Mouse (Mus musculus): Measurements from ENCODE around the gene Tgfb2. TPM values are rescaled to one million over a fixed set of nuclear protein-coding genes. Genes with fewer than 3 reads are reported as not detected.
A peak's percentile ranks its signal among the peaks of the same experiment; 100 is the strongest.

The Tgfb2 gene
- polyA plus RNA-seq, 1 experiment: 9.3 TPM

DNA sequence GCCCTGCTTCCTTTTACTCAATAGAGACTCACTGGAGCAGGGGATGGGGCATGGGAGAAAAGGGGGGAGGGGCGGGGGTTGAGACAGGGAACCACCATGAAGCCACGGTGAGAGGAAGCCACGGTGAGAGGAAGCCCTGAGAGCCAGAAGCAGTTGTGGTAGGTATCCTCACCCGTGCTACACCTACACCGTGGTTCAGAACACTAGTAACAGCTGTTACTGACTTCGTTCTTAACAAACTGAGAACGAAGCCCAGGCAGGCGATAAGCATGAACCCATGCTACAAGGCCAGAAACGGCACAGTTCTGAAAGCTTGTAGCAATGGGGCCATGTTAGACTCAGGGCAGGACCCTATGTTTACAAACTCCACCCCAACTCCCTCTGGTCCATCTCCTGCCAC, 9.6 kb downstream of the Tgfb2 start:
- H3K4me2 ChIP-seq (ENCODE audit: low read depth): no peak overlapping the region
- H3ac ChIP-seq (ENCODE audit: control insufficient read depth, insufficient read length): no peak overlapping the region
- H3K36me3 ChIP-seq (ENCODE audit: control insufficient read depth, insufficient read depth): no peaks in the 10 kb centered on the region
- H3K79me2 ChIP-seq (ENCODE audit: control insufficient read depth, insufficient read depth): peaks cover 49% of the 10 kb centered on the region
- H3K27me3 ChIP-seq (ENCODE audit: control insufficient read depth, insufficient read depth, insufficient read length): no peaks in the 10 kb centered on the region
- no peak overlapping the region for H3K4me3 ChIP-seq
- peak in 1 of 3 experiments; percentile 64 for TF ChIP-seq MYOG (IDR thresholded peaks at IDR 0.05; ENCODE audit: control insufficient read depth in 1 of 3, insufficient read depth in 1 of 3, insufficient read length in 2 of 3, low read depth in 2 of 3)
- TF ChIP-seq MYOD1 (IDR thresholded peaks at IDR 0.05; ENCODE audit: control insufficient read depth in 1 of 3, insufficient read length in 2 of 3, low read depth in 2 of 3): peak in 2 of 3 experiments; percentile 8 to 63
- TF ChIP-seq POLR2A (IDR thresholded peaks at IDR 0.05; ENCODE audit: insufficient read length, low read depth): no peak

DNA sequence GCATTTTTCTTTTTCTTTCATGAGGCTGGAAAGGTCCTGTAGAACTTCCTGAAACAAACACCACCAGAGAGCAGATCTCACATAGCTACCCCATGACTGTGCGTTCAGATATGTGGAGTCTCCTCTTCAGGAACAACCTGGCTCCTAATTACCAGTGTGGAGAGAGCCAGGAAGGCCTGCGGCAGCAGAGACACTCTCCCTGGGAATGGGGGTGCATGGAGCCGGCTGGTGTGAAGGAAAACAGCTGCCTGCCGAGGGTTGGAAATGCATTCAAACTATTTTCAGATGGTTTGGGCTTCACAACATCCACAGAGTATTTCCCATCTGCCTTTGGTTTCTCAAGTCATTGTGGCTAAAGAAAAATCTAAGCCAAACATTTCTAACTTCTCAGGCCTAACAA, 10.4 kb downstream of the Tgfb2 start:
- Histone ChIP-seq H3K36me3 (ENCODE audit: control insufficient read depth, insufficient read depth) (no peaks in the 10 kb centered on the region), H3K27me3 (ENCODE audit: control insufficient read depth, insufficient read depth, insufficient read length) (no peaks in the 10 kb centered on the region)
- no peak for TF ChIP-seq SRF (IDR thresholded peaks at IDR 0.05; ENCODE audit: control insufficient read depth, insufficient read length, low read depth)
- TF ChIP-seq REST (IDR thresholded peaks at IDR 0.05; ENCODE audit: insufficient read depth, insufficient read length): no peak
- TF ChIP-seq E2F4 (IDR thresholded peaks at IDR 0.05; ENCODE audit: insufficient read depth): no peak
- peak in 2 of 3 experiments; percentile 52 to 76 for TF ChIP-seq MYOG (IDR thresholded peaks at IDR 0.05; ENCODE audit: control insufficient read depth in 1 of 3, insufficient read depth in 1 of 3, insufficient read length in 2 of 3, low read depth in 2 of 3)
- TF ChIP-seq MYOD1 (IDR thresholded peaks at IDR 0.05; ENCODE audit: control insufficient read depth in 1 of 3, insufficient read length in 2 of 3, low read depth in 2 of 3): peak in 2 of 3 experiments; percentile 19 to 71
- no peak for TF ChIP-seq POLR2AphosphoS2 (IDR thresholded peaks at IDR 0.05; ENCODE audit: insufficient read length, low read depth)
- TF ChIP-seq TCF3 (IDR thresholded peaks at IDR 0.05; ENCODE audit: insufficient read length, low read depth): no peak

DNA sequence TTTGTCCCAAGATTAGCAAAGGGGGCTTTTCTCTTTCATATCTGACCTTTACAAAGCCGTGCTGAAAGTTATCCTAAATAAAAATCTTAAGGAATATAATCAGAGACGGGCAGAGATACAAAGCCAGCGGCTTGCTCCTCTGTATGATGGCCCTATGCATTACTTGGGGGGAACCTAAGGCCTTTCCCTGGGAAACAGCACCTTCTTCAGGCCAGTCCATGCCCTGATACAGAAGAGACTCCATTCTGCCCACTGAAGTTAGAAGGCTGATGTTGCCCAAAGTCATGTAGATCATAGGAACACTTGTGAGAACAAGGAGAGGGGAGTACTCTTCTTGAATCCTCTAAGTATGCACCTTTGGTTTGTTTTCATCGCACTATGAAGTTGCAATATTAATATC, 13.4 kb downstream of the Tgfb2 start:
- Histone ChIP-seq H3K4me2 (ENCODE audit: low read depth) (no peak overlapping the region), H3K4me3 (no peak overlapping the region), H3ac (ENCODE audit: control insufficient read depth, insufficient read length) (no peak overlapping the region), H3K27me3 (ENCODE audit: control insufficient read depth, insufficient read depth, insufficient read length) (no peaks in the 10 kb centered on the region), H3K36me3 (ENCODE audit: control insufficient read depth, insufficient read depth) (no peaks in the 10 kb centered on the region), H3K79me2 (ENCODE audit: control insufficient read depth, insufficient read depth) (peaks cover 45% of the 10 kb centered on the region)
- TF ChIP-seq MAX (IDR thresholded peaks at IDR 0.05; ENCODE audit: low read depth) (no peak), MYOD1 (IDR thresholded peaks at IDR 0.05; ENCODE audit: control insufficient read depth in 1 of 3, insufficient read length in 2 of 3, low read depth in 2 of 3) (no peak), MYOG (IDR thresholded peaks at IDR 0.05; ENCODE audit: control insufficient read depth in 1 of 3, insufficient read depth in 1 of 3, insufficient read length in 2 of 3, low read depth in 2 of 3) (no peak), TCF12 (IDR thresholded peaks at IDR 0.05; ENCODE audit: insufficient read depth, poor library complexity, severe bottlenecking) (no peak), TCF3 (IDR thresholded peaks at IDR 0.05; ENCODE audit: insufficient read length, low read depth) (no peak), REST (IDR thresholded peaks at IDR 0.05; ENCODE audit: insufficient read depth, insufficient read length) (no peak), SRF (IDR thresholded peaks at IDR 0.05; ENCODE audit: control insufficient read depth, insufficient read length, low read depth) (no peak), CEBPB (IDR thresholded peaks at IDR 0.05; ENCODE audit: insufficient read depth, poor library complexity, severe bottlenecking) (no peak), POLR2A (IDR thresholded peaks at IDR 0.05; ENCODE audit: insufficient read length, low read depth) (no peak), POLR2AphosphoS2 (IDR thresholded peaks at IDR 0.05; ENCODE audit: insufficient read length, low read depth) (no peak), E2F4 (IDR thresholded peaks at IDR 0.05; ENCODE audit: insufficient read depth) (no peak), USF1 (IDR thresholded peaks at IDR 0.05; ENCODE audit: low read depth) (no peak)

More for the DNA sequence above, 10.4 kb downstream of the Tgfb2 start:
- Histone ChIP-seq H3K79me2 (ENCODE audit: control insufficient read depth, insufficient read depth) (peaks cover 48% of the 10 kb centered on the region), H3K4me2 (ENCODE audit: low read depth) (no peak overlapping the region), H3ac (ENCODE audit: control insufficient read depth, insufficient read length) (no peak overlapping the region), H3K4me3 (no peak overlapping the region)

DNA sequence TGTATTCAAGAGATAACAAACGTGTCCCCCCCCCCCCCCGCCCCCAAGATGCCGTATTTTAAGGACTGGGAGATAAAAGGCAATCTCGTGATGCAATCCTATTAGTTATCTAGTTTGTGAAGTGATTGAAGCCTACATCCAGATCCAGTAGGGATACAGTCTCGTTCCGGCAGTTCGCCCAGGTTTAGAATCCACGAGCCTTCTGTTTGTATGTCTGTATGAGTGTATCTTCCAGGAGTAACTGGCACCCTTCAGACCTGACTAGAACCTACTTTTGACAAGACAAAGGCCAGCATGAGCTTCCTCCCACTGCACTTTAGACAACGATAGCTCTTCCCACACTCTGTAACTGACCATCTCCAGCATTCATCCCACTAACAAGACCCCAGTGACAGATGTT, 14.1 kb downstream of the Tgfb2 start:
- H3ac ChIP-seq (ENCODE audit: control insufficient read depth, insufficient read length): no peak overlapping the region
- TF ChIP-seq MYOG (IDR thresholded peaks at IDR 0.05; ENCODE audit: control insufficient read depth in 1 of 3, insufficient read depth in 1 of 3, insufficient read length in 2 of 3, low read depth in 2 of 3) (no peak), POLR2A (IDR thresholded peaks at IDR 0.05; ENCODE audit: insufficient read length, low read depth) (no peak), MYOD1 (IDR thresholded peaks at IDR 0.05; ENCODE audit: control insufficient read depth in 1 of 3, insufficient read length in 2 of 3, low read depth in 2 of 3) (no peak), USF1 (IDR thresholded peaks at IDR 0.05; ENCODE audit: low read depth) (no peak), REST (IDR thresholded peaks at IDR 0.05; ENCODE audit: insufficient read depth, insufficient read length) (no peak), TCF3 (IDR thresholded peaks at IDR 0.05; ENCODE audit: insufficient read length, low read depth) (no peak), POLR2AphosphoS2 (IDR thresholded peaks at IDR 0.05; ENCODE audit: insufficient read length, low read depth) (no peak), SRF (IDR thresholded peaks at IDR 0.05; ENCODE audit: control insufficient read depth, insufficient read length, low read depth) (no peak), MAX (IDR thresholded peaks at IDR 0.05; ENCODE audit: low read depth) (no peak), E2F4 (IDR thresholded peaks at IDR 0.05; ENCODE audit: insufficient read depth) (no peak)
- H3K79me2 ChIP-seq (ENCODE audit: control insufficient read depth, insufficient read depth): peaks cover 40% of the 10 kb centered on the region
- H3K27me3 ChIP-seq (ENCODE audit: control insufficient read depth, insufficient read depth, insufficient read length): no peaks in the 10 kb centered on the region
- no peak overlapping the region for H3K4me2 ChIP-seq (ENCODE audit: low read depth)
- no peaks in the 10 kb centered on the region for H3K36me3 ChIP-seq (ENCODE audit: control insufficient read depth, insufficient read depth)
- no peak overlapping the region for H3K4me3 ChIP-seq

DNA sequence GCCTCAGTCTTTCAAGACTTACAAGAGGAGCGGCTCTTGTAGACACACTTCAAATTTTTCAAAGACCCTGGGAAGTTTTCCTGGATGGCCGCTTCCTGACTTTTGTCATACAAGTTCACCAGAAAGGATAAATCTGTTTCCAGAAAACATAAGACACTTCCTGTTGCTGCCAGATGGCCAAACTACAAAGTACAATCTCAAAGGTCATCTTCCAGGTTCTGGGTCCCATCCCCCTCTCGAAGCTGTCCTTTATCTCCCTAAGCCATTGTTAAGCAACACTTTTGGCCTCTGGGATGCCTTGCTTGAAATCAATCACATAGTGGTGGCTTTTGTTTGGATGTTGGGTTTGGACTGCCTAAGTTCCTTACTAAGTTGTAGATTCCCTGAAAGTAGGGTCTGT, 21.7 kb downstream of the Tgfb2 start:
- Histone ChIP-seq H3K4me3 (no peak overlapping the region), H3K36me3 (ENCODE audit: control insufficient read depth, insufficient read depth) (no peaks in the 10 kb centered on the region), H3K4me2 (ENCODE audit: low read depth) (no peak overlapping the region), H3K79me2 (ENCODE audit: control insufficient read depth, insufficient read depth) (peaks cover 26% of the 10 kb centered on the region), H3K27me3 (ENCODE audit: control insufficient read depth, insufficient read depth, insufficient read length) (no peaks in the 10 kb centered on the region), H3ac (ENCODE audit: control insufficient read depth, insufficient read length) (no peak overlapping the region)
- no peak for TF ChIP-seq POLR2A (IDR thresholded peaks at IDR 0.05; ENCODE audit: insufficient read length, low read depth)
- TF ChIP-seq POLR2AphosphoS2 (IDR thresholded peaks at IDR 0.05; ENCODE audit: insufficient read length, low read depth): no peak
- no peak for TF ChIP-seq E2F4 (IDR thresholded peaks at IDR 0.05; ENCODE audit: insufficient read depth)
- TF ChIP-seq TCF12 (IDR thresholded peaks at IDR 0.05; ENCODE audit: insufficient read depth, poor library complexity, severe bottlenecking): no peak
- no peak for TF ChIP-seq CEBPB (IDR thresholded peaks at IDR 0.05; ENCODE audit: insufficient read depth, poor library complexity, severe bottlenecking)
- no peak for TF ChIP-seq MYOD1 (IDR thresholded peaks at IDR 0.05; ENCODE audit: control insufficient read depth in 1 of 3, insufficient read length in 2 of 3, low read depth in 2 of 3)
- no peak for TF ChIP-seq MYOG (IDR thresholded peaks at IDR 0.05; ENCODE audit: control insufficient read depth in 1 of 3, insufficient read depth in 1 of 3, insufficient read length in 2 of 3, low read depth in 2 of 3)
- TF ChIP-seq MAX (IDR thresholded peaks at IDR 0.05; ENCODE audit: low read depth): no peak
- TF ChIP-seq SRF (IDR thresholded peaks at IDR 0.05; ENCODE audit: control insufficient read depth, insufficient read length, low read depth): no peak
- no peak for TF ChIP-seq TCF3 (IDR thresholded peaks at IDR 0.05; ENCODE audit: insufficient read length, low read depth)
- no peak for TF ChIP-seq REST (IDR thresholded peaks at IDR 0.05; ENCODE audit: insufficient read depth, insufficient read length)
- no peak for TF ChIP-seq USF1 (IDR thresholded peaks at IDR 0.05; ENCODE audit: low read depth)
